Mouse (Mus musculus): ENCODE measurements around the gene 1700057G04Rik.
"Not testable (repeated sequence)": the region's sequence is repeated elsewhere in the genome, so short reads cannot be mapped to it uniquely, and the experiment has no call there.

The 1700057G04Rik gene

GRCm38 (mm10) chr9:92305075-92305474, 4.1 kb upstream of the 1700057G04Rik start:
- DNase-seq (ENCODE audit: low spot score): no peak

DNA sequence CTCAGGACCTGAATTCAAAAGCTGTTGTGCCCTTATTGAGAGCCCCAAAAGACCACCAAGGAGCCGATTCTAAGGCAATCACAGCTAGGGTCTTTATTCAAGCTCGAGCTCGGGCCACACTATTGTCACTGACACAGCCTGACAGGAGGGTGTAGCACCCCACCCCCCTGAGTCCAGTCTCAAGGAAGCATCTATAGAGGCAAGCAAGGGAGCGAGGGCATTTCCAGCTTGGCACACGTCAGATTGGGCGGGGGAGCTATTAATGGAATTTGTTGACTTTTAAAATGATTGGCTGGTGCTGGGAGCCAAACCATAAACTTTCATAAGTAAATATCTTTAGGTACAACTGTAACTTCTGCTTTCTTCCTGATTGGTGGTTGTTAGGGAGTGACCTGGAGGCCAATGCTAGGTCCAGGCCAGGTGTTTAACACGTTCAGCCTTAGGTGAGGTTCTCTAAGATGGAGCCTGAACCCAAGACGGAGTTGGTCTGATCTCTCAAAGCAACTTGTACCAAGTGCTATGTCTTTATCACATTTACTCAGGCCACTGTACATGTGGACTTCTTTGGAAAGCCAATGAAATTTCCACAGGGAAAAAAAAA, 3.5 kb upstream of the 1700057G04Rik start:
- no peak for DNase-seq (ENCODE audit: low spot score)

DNA sequence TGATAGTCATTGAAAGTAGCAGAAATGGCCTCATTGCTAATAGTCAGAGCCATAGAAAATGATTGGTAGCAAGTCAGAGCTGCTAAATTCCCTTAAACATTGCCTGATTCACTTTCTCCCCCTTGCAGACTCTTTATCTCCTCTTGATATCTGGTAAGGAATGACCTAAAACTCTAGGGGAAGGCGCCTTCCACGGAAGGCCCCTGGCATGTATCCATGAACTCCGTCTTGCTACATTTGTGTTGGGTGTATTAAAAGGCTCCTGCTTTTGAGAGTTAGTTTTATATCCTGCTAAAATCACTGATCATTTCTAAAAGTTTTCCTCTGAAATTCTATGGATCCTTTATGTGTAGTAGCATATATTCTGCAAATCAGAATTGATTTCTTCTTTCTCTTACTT, 7.6 kb downstream of the 1700057G04Rik start:
- DNase-seq (ENCODE audit: low spot score): no peak

DNA sequence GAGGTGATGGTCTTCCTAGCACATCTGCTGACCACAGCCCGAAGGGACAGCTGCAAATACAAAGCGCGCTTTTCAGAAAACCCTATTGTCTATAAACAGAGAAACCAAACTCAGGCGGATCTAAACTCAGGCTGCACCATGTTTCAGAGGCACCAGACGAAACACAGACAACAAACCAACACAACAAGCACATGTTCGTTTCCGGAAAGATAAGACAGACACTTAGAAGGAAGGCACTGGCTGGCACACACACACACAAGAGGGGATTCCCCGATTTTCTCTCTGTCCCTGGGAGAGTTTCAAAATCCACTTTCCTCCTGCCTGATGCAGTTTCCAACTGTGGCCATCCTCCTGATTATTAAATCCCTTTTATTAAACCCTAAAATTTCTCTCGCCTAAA, 16.8 kb downstream of the 1700057G04Rik start:
- DNase-seq (ENCODE audit: low spot score): not testable (repeated sequence)

- no peak for DNase-seq (ENCODE audit: low spot score)
Observed at GRCm38 (mm10) chr9:92326813-92327212, 17.6 kb downstream of the 1700057G04Rik start.

- no peak for DNase-seq (ENCODE audit: low spot score)
Observed at GRCm38 (mm10) chr9:92331383-92331782, 22.2 kb downstream of the 1700057G04Rik start.

- no peak for DNase-seq (ENCODE audit: low spot score)
Observed at GRCm38 (mm10) chr9:92334845-92335244, 25.7 kb downstream of the 1700057G04Rik start.

DNA sequence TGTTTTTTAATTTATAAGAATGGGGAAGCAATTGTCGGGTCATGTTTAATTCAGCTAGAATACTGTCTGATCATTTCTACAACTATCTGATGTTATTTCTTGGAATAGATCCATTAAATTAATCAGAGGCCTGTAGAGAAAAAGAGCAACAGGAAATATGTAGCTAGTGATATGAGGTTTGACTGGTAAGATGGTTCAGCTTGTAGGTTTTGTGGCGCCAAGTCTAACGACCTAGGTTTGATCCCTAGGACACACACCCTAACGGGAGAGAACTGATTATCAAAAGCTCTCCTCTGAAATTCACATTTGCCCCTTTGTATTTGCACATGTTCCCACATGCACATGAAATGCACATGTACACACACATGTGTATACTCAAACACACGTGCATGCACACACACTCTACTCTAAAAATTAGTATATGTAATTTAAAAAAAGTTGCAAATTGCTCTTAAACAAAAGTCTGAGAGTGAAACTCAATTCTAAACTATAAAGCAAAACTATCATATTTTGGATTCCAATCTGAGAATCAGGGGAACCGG, 26.2 kb downstream of the 1700057G04Rik start:
- DNase-seq (ENCODE audit: low spot score): no peak

DNA sequence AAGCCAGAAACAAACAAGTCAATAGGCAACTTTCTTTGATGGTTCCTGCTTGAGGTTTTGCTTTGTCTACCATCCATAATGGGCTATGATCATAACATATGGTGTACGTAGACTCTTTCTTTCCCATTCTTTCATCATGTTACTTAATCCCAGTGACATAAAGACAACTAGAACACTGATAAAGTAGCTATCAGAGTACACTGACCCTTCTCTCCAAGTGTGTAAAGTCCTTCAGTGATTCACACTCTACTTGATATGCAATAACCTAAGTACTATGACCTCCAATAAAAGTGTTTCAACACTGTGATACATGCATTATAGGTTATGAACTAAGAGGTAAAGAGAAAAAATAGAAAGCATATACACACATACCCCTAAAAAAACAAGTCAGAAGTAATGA, 27.9 kb downstream of the 1700057G04Rik start:
- no peak for DNase-seq (ENCODE audit: low spot score)

GRCm38 (mm10) chr9:92337661-92338060, 28.5 kb downstream of the 1700057G04Rik start:
- DNase-seq (ENCODE audit: low spot score): no peak

GRCm38 (mm10) chr9:92338954-92339353, 29.8 kb downstream of the 1700057G04Rik start:
- no peak for DNase-seq (ENCODE audit: low spot score)

DNA sequence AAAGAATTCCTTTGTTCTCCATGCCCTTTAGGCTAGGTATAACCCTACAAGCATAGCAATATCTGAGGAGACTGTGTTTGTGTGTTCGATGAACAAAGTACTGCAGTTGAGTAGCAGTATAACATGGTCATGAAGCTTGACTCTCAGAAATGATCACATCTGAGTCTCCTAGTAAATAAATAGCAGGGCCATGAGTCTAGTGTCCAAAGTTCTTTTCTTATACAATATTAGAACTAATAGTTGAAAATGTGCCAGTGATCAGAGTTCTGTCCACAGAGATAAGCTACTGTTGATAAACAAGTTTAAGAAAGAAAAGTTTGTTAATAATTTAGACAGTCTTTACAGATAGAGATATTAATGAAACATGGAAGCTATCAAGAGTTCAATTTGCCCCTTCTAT, 42.7 kb downstream of the 1700057G04Rik start:
- no peak for DNase-seq (ENCODE audit: low spot score)

DNA sequence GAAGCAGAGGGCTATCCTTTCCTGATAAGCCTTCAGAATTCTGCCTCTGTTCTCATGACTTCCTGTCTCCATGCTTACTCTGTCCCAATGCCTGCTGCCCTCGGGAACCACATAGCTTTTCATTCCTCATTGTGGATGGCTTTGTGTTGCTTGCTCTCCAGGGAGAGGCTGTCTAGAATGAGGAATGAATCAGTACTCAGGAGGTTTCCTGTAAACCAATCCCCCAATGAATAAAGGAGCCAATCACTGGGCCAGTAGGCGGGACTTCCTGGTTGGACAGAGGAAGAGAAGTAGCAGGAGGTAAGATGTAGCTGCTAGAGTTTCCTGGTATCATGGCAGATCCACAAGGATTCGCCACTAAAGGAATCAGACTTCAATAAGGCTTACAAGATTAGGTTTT, 44.1 kb downstream of the 1700057G04Rik start:
- DNase-seq (ENCODE audit: low spot score): no peak

DNA sequence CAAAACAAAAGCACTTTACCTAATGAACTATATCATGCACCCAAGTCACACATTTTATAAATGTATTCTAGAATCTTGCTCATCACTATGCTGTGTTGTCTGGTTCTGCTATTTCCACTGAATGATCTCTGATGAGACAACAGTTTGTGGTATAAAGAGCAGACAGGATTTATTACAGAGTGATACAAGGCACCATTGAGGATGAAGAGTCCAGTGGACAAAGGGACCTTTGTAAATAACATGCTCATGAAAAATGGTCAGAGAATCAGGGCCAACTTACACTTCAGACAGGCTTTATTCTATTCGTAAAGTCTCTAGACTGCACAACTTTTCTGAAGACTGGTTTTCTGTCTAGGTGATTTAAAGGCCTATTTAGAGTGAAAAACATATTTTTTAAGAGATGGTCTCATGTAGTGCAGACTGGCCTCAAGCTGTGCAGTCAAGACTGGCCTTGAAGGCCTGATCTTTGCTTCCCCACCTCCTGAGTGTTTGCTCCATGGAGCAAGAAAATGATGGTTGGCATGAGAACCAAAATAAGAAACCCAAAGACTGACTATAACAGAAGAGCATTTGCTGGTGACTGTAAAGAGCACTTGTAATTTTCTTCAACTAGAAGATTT, 51.6 kb downstream of the 1700057G04Rik start:
- DNase-seq (ENCODE audit: low spot score): no peak

GRCm38 (mm10) chr9:92363478-92363877, 54.3 kb downstream of the 1700057G04Rik start:
- no peak for DNase-seq (ENCODE audit: low spot score)

DNA sequence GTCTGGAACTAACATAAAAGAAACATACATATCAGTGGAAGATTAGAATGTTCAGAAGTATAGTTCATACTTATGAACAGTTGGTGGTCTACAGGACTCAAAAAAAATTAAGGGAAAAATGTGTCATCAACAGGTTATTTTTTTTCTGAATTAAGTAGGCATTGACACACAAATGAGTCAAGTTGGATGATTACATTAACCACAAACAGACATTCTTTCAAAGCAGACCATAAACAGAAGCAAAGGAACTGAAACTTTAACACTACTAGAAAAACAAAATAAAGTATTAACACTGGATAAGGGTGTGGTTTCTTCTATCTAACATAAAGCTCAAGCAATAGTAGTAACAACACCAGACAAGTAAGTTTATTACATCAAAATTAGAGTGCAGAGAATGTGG, 59.7 kb downstream of the 1700057G04Rik start:
- no peak for DNase-seq (ENCODE audit: low spot score)

- DNase-seq (ENCODE audit: low spot score): no peak
Observed at GRCm38 (mm10) chr9:92373896-92374295, 64.7 kb downstream of the 1700057G04Rik start.

GRCm38 (mm10) chr9:92374705-92375199, 65.6 kb downstream of the 1700057G04Rik start:
- no peak for DNase-seq (ENCODE audit: low spot score)

DNA sequence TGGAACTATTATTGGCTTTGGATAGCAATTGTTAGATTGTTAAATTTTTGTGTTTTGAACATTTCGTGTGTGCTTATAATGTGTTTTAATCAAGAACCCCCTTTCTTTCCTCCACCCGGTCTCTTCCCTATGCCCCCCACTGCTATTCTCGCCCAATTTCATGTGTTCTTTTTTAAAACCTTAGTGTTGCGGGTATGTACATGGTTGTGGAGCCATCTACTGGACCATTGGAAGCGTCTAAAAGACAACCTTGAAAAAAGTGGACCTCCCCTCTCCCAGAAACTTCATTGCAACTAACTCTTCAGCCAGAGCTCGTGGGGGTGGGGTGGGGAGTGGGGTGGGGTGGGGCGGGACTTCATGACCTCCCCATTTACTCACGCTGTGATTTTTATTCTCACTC, 66.2 kb downstream of the 1700057G04Rik start:
- DNase-seq (ENCODE audit: low spot score): no peak

DNA sequence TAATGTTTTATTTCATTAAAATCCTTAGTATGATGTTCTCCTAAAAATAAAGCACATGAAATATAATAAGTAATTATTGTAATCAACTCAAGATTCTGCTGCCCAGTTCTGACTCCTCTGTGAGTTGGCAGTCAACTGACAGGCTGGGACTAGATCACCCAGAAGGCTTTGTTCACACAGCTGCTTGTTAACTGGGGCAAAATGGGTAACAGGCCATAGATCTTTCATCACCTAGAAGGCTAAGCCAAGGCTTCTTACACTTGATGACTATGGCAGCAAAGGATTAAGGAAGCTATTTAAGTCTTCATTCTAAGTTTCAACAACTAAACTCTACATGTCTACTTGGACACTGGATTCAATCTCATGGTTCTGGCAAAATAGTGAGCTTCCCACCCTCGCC, 68.8 kb downstream of the 1700057G04Rik start:
- no peak for DNase-seq (ENCODE audit: low spot score)

GRCm38 (mm10) chr9:92379240-92379639, 70.1 kb downstream of the 1700057G04Rik start:
- no peak for DNase-seq (ENCODE audit: low spot score)

DNA sequence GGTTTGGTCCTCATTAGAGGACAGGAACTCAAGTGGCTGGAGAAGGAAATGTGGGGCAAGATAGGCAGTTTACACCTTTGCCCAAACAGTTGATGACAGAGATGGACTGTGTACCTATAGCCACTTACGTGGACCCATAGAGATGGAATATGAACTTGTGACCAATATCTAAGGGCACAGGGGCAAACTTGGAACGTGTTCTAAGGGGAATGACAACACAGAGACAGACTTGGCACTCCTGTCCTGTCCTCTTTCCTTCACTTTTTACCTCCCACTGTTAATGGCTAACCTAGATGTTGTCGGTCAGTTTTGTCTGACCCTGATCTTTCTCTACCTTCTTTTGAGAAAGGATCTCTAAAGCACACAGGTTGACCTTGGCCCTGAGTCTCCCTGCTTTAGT, 74.2 kb downstream of the 1700057G04Rik start:
- no peak for DNase-seq (ENCODE audit: low spot score)

GRCm38 (mm10) chr9:92384401-92384800, 75.2 kb downstream of the 1700057G04Rik start:
- no peak for DNase-seq (ENCODE audit: low spot score)

DNA sequence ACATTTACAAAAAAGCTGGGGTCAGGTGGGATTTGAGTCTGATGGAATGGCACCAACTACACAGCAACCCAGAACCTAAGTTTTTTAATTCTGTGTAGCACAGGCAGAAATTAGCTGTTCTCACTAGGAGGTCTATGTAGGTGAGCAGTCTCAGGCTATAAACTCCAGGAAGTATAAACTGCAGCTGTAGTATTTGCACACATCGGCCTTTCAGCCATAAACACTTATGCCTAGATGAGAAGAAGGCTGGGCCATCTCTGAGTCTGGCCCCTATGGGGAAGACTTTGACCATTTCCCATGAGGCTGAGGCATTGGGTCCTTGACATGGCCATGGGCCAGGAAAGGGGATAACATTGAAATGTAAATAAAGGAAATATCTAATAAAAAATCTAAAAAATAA, 76.7 kb downstream of the 1700057G04Rik start:
- DNase-seq (ENCODE audit: low spot score): no peak
